Mouse (Mus musculus) hindbrain, embryonic 15.5 days (tissue): Measurements from ENCODE around the gene Nme2. TPM values are rescaled to one million over a fixed set of nuclear protein-coding genes. Genes with fewer than 3 reads are reported as not detected.

Experiments used
- ATAC-seq: fragments of 200-750 bp; cut with Nextera tagmentation; 2 replicates; pipeline ENCODE4 v1.8.0; 2017; ENCODE audit warnings: low read depth, moderate number of reproducible peaks, moderate TSS enrichment; ENCODE audit not compliant: low FRiP score
- H3K27ac ChIP-seq: fragments of 300-500 bp; sonication (generic); replicated peaks from 2 replicates; pipeline ENCODE4 v1.5.1; 2015; ENCODE audit warnings: mild to moderate bottlenecking, inconsistent platforms
- H3K27me3 ChIP-seq: fragments of 300-500 bp; sonication (generic); 2 replicates; pipeline ENCODE4 v1.6.1; 2015; ENCODE audit warnings: control low read depth, inconsistent platforms
- H3K36me3 ChIP-seq: fragments of 300-500 bp; sonication (generic); 2 replicates; pipeline ENCODE4 v1.6.1; 2015; ENCODE audit warnings: control low read depth, inconsistent platforms
- H3K4me1 ChIP-seq: fragments of 300-500 bp; sonication (generic); replicated peaks from 2 replicates; pipeline ENCODE4 v1.6.1; 2015; ENCODE audit warnings: control low read depth, inconsistent platforms
- H3K4me2 ChIP-seq: fragments of 300-500 bp; sonication (generic); 2 replicates; pipeline ENCODE4 v1.6.1; 2015; ENCODE audit warnings: moderate library complexity, mild to moderate bottlenecking, inconsistent platforms
- H3K4me3 ChIP-seq: fragments of 300-500 bp; sonication (generic); 2 replicates; pipeline ENCODE4 v1.5.1; 2015; ENCODE audit warnings: mild to moderate bottlenecking, inconsistent platforms
- H3K9ac ChIP-seq: fragments of 300-500 bp; sonication (generic); 2 replicates; pipeline ENCODE4 v1.6.1; 2015; ENCODE audit warnings: inconsistent platforms
- H3K9me3 ChIP-seq: fragments of 300-500 bp; sonication (generic); 2 replicates; pipeline ENCODE4 v1.6.1; 2016; ENCODE audit warnings: control low read depth, inconsistent platforms
- WGBS: fragments of 180-500 bp; shearing (Covaris S2); methylation state at CpG from one replicate; pipeline ENCODE4 v1.1.7; 2015; 5-methylcytosine and 5-hydroxymethylcytosine counted together
- polyA plus RNA-seq: library from polyadenylated mRNA; unstranded; fragments of >200 nt; fragmentation: Nextera tagmentation; extraction: Ambion mirVana; gene quantifications from 2 replicates; pipeline ENCODE4 v1.2.1, GENCODE M21; 2015

The Nme2 gene
- polyA plus RNA-seq, 1 experiment from 2014 or later: 94.8 TPM

DNA sequence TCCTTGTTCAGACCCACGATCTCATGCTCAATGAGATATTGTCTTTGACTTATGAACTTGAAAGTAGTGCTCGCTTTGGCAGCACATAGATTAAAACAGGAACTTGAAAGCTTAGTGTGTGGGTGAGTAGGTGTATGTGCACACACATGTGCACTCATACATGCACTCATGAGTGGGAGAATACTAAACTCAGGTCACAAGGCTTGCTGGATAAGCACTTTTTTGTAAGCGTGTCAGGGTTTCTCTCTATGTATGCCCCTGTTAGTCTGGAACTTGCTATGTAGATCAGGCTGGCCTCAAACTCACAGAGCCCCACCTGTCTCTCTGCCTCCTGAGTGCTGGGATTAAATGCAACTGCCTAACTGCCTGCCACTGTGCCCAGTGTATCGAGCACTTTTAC is 31.0 kb upstream of the Nme2 start:
- H3K27ac ChIP-seq: no peak overlapping the region
- H3K9ac ChIP-seq: no peak overlapping the region
- WGBS: 84% methylated on average over 4 of the region's 4 CpGs
- H3K4me2 ChIP-seq: no peak overlapping the region
- H3K9me3 ChIP-seq: no peaks in the 10 kb centered on the region
- no peaks in the 10 kb centered on the region for H3K27me3 ChIP-seq
- no peak overlapping the region for H3K4me3 ChIP-seq
- H3K4me1 ChIP-seq: no peaks in the 10 kb centered on the region
- no peak for ATAC-seq
- no peaks in the 10 kb centered on the region for H3K36me3 ChIP-seq

DNA sequence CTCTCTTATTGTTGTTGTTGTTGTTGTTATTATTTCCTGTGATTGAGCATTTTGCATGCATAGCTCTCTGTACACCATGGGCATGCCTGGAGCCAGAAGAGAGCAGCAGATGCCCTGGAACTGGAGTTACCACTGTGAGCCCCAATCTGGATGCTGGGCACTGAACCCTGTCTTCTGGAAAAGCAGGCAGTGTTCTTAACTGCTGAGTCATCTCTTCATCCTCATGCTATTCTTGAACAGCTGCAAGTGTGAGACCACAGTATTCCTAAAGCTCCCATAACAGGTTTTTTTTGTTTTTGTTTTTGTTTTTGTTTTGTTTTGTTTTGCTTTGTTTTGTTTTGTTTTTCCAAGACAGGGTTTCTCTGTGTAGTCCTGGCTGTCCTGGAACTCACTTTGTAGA is 30.2 kb upstream of the Nme2 start:
- no peak overlapping the region for H3K4me3 ChIP-seq
- H3K9me3 ChIP-seq: no peaks in the 10 kb centered on the region
- H3K9ac ChIP-seq: no peak overlapping the region
- H3K36me3 ChIP-seq: no peaks in the 10 kb centered on the region
- H3K27ac ChIP-seq: no peak overlapping the region
- no peak overlapping the region for H3K4me2 ChIP-seq
- no peak for ATAC-seq
- H3K27me3 ChIP-seq: no peaks in the 10 kb centered on the region
- H3K4me1 ChIP-seq: no peaks in the 10 kb centered on the region

DNA sequence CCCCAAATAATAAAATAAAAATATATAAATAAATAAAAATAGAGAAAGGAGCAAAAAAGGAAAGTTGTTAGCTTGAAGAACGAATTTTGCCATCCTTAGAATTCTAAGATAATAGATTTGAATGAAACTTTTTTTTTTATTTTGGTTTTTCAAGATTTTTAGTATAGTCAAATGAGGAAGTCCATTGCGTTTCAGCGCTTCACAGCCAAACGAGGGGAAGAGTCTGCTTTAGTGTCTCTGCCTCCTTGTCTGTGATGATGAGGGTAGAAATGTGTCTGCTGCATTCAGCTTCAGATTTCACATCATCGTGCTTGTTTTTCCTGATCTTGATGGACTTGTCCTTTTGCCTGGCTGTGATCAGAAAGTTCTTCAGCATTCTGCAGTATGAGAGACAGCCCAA is 29.2 kb upstream of the Nme2 start:
- no peak for ATAC-seq
- Histone ChIP-seq H3K27ac (no peak overlapping the region), H3K9me3 (no peaks in the 10 kb centered on the region), H3K4me2 (no peak overlapping the region), H3K27me3 (no peaks in the 10 kb centered on the region), H3K36me3 (no peaks in the 10 kb centered on the region), H3K4me3 (no peak overlapping the region), H3K4me1 (no peaks in the 10 kb centered on the region), H3K9ac (no peak overlapping the region)
- WGBS: 92% methylated on average over 5 of the region's 5 CpGs

DNA sequence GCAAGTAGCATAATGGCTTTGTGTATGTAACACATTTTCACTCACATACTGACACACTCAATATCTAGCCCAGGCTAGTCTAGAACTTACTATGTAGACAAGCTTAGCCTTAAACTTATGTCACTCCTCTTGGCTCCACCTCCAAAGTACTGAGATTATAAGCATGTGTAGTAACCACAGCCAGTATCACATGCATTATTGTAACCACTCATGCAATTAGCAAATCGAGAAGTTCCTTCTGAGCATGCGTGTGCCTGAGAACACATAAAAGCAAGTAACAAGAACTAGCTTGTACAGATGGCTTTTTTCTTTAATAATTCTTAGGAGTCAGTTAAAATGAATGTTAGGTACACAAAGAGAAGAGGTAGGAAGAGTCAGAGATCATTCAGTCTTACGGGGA is 28.6 kb upstream of the Nme2 start:
- H3K27ac ChIP-seq: no peak overlapping the region
- no peaks in the 10 kb centered on the region for H3K9me3 ChIP-seq
- H3K4me1 ChIP-seq: no peaks in the 10 kb centered on the region
- no peak overlapping the region for H3K4me3 ChIP-seq
- no peak overlapping the region for H3K4me2 ChIP-seq
- no peaks in the 10 kb centered on the region for H3K27me3 ChIP-seq
- no peaks in the 10 kb centered on the region for H3K36me3 ChIP-seq
- no peak for ATAC-seq
- H3K9ac ChIP-seq: no peak overlapping the region
- 94% methylated on average over 3 of the region's 3 CpGs for WGBS

DNA sequence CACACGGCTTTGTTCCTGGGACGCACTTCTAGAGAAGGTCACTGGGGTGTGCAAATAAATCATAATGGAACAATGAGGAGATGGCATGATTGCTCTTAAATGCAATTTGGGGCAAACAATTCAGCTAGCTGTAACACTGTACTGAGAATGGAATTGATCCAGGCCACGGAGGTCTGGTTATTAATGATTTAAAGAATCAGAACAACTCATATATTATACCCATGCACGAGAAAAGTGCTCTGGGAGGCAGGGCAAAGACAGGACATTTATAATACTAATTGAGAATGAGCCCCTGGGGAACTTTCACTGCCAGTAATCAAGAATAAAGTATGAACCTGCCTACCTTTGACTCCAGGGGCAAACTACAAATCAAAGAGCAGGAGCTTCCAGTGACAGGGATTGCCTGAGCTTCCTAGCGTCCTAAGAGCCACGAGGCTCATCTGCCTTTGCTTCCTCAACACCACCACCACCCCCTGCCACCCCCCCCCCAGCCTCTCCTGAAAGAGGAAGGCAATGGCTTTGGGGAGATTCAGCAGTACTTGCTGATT is 23.5 kb upstream of the Nme2 start:
- Histone ChIP-seq H3K9me3 (no peaks in the 10 kb centered on the region), H3K27ac (no peak overlapping the region), H3K9ac (no peak overlapping the region), H3K36me3 (no peaks in the 10 kb centered on the region), H3K27me3 (no peaks in the 10 kb centered on the region), H3K4me2 (no peak overlapping the region), H3K4me1 (no peaks in the 10 kb centered on the region), H3K4me3 (no peak overlapping the region)
- ATAC-seq: no peak
- 32% methylated on average over 6 of the region's 6 CpGs for WGBS

DNA sequence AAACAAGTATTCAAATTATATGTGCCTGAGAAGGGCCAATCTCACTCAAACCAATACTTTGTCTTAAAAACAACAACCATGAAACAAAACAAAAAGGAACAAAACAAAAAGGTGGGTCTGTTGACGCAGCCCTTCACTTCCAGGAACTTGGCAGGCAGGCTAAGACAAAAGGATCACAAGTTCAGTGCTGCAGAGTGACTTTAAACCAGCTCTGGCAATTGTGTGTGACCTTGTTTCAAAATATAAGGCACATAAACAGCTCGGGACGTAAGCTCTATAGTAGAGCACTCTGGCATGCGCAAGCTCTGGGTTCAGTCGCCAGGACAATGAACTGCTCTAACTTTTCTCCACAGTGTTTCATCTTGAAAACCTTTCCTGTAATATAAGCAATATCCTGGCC is 16.9 kb upstream of the Nme2 start:
- WGBS: 87% methylated on average over 5 of the region's 5 CpGs
- Histone ChIP-seq H3K9ac (no peak overlapping the region), H3K4me3 (no peak overlapping the region), H3K36me3 (no peaks in the 10 kb centered on the region), H3K27ac (no peak overlapping the region), H3K4me2 (no peak overlapping the region), H3K27me3 (no peaks in the 10 kb centered on the region), H3K9me3 (no peaks in the 10 kb centered on the region), H3K4me1 (peaks cover 8% of the 10 kb centered on the region; the same call in 1 of the 2 replicates)
- no peak for ATAC-seq

DNA sequence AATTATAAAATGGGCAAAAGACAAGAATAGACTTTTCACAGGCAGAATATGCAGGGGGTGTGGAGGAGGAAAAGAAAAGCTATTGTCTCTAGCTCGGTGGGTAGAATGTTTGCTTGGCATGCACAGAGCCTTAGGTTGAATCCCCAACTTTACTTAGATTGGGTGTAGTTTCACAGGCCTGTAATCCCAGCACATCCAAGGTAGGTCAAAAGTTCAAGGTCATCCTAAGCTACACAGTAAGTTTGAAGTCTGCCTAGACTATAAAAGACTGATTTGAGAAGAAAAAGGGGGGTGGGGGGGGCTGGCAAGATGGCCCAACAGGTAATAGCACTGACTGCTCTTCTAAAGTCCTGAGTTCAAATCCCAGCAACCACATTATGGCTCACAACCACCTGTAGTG is 13.7 kb upstream of the Nme2 start:
- Histone ChIP-seq H3K9ac (no peak overlapping the region), H3K4me2 (no peak overlapping the region), H3K27me3 (no peaks in the 10 kb centered on the region), H3K4me1 (peaks cover 27% of the 10 kb centered on the region), H3K9me3 (no peaks in the 10 kb centered on the region), H3K36me3 (peaks cover 10% of the 10 kb centered on the region), H3K4me3 (no peak overlapping the region), H3K27ac (no peak overlapping the region)
- ATAC-seq: no peak
- WGBS: 56% methylated on average over 1 of the region's 1 CpGs

DNA sequence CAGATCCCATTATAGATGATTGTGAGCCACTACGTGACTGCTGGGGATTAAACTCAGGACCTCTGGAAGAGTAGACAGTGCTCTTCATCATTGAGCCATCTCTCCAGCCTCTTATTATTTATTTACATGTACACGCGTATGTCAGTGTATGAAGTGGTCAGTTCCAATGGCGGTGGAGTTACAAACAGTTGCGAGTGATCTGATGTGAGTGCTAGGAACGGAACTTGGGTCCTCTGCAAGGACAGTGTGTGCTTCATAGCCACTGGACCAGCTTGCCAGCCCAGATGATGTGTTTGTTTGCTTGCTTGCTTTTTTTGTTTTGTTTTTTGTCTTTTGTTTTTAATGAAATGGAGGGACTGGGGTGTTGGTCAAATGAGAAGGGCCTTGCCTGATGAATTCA is 13.1 kb upstream of the Nme2 start:
- WGBS: 94% methylated on average over 6 of the region's 6 CpGs
- Histone ChIP-seq H3K27me3 (no peaks in the 10 kb centered on the region), H3K4me2 (0 out of 2 replicates have a peak overlapping the region, but pooled peaks have one; percentile 48), H3K9me3 (no peaks in the 10 kb centered on the region), H3K27ac (peak overlapping the region; percentile 90), H3K4me3 (no peak overlapping the region), H3K9ac (0 out of 2 replicates have a peak overlapping the region, but pooled peaks have one; percentile 34), H3K36me3 (peaks cover 17% of the 10 kb centered on the region), H3K4me1 (peaks cover 27% of the 10 kb centered on the region)
- no peak for ATAC-seq

DNA sequence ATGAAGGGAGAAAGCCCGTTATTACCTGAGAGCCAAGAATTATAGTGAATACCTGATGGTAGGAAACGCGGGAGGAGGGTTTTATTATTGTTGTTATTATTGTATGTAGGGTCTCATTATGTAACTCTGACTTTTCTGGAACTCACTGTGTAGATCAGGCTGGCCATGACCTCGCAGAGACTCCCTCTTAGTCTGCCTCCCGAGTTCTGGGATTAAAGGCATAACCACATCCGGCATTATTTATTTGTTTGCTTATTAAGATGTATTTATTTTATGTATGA is 12.7 kb upstream of the Nme2 start:
- Histone ChIP-seq H3K4me3 (peak overlapping the region; percentile 96; the same call in 1 of the 2 replicates), H3K27ac (peak overlapping the region; percentile 90), H3K4me2 (peak overlapping the region; percentile 48), H3K36me3 (peaks cover 20% of the 10 kb centered on the region), H3K27me3 (no peaks in the 10 kb centered on the region), H3K9me3 (no peaks in the 10 kb centered on the region), H3K4me1 (peaks cover 27% of the 10 kb centered on the region), H3K9ac (peak overlapping the region; percentile 34; the same call in 1 of the 2 replicates)
- 50% methylated on average over 6 of the region's 6 CpGs for WGBS
- ATAC-seq: no peak

DNA sequence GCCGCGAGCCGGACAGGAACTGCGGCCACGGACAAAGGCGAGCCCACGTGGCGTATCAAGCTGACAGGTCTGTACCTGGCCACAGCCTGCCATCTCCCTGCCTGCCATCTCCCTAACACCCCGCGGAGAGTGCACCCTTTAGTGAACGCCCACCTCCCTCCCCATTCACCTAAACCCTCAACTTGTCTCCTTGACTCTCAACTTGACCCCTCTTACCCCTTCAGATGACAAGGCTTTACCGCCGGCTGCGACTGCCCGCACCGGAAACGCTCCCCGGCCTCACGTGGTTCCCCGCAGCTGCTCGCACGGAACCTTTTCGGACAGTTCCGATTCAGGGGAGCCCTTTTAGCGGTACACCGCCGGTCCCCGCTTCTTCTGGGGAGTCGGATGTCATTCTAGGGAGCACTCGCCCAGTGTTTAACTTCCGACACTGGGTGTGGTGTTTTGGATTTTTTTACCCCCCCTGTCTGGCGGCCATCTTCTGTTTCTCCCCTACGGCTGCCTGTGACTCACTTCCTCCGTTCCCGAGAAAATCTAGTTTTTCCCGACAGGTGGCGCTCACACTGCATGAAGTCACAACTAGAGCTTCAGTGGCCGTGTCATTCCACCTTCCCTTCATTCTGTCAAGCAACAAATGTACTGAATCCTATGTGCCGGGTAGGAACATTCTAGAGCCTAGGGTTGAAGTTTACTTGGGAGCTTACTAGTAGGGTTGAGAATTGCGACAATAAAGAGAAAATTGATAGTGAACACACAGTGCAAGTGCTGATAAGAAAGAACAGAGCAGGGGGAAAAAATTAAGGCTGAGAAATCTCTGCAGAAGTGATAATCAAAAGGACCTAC is 12.2 kb upstream of the Nme2 start, which contains the start of the genes Gm20390 and Nme1:
Gene Gm20390, minus strand, starts transcription at position 289 of the 843 bp plus-strand sequence.
Gene Nme1, minus strand, starts transcription at position 517 of the 843 bp plus-strand sequence.
- under 1% methylated on average over 40 of the region's 40 CpGs for WGBS

DNA sequence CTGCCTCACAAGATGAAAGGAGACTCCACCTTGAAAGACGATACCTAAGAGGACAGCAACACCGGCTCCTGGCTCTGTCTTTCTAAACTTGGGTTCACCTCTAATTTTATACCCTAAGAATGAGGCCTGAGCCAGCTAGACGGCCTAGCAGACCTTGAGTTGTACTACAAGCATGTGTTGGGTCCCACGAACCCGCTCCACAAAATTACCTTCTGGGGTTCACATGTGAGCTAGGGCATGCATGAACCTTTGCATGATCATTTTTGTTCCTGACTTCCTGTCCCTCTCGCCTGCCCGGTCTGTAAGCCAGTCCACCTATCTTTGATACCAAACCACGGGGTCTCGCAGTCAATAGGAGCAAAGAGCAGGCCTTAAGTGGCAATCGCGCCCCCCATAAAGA is 11.3 kb upstream of the Nme2 start:
- Histone ChIP-seq H3K27me3 (no peaks in the 10 kb centered on the region), H3K36me3 (peaks cover 34% of the 10 kb centered on the region), H3K4me3 (peak overlapping the region; percentile 96), H3K27ac (peak overlapping the region; percentile 90), H3K4me2 (peak overlapping the region; percentile 74), H3K9me3 (no peaks in the 10 kb centered on the region), H3K9ac (peak overlapping the region; percentile 76), H3K4me1 (peaks cover 27% of the 10 kb centered on the region)
- ATAC-seq: no peak
- WGBS: 5% methylated on average over 11 of the region's 11 CpGs

More for the DNA sequence above, 12.2 kb upstream of the Nme2 start, which contains the start of the genes Gm20390 and Nme1:
- peaks cover 27% of the 10 kb centered on the region for H3K4me1 ChIP-seq
- H3K4me2 ChIP-seq: peak within 1 kb of the TSS; percentile 74
- peak; percentile 97 for ATAC-seq
- H3K27ac ChIP-seq: peak within 1 kb of the TSS; percentile 90
- peak within 1 kb of the TSS; percentile 76 for H3K9ac ChIP-seq
- H3K27me3 ChIP-seq: no peaks in the 10 kb centered on the region
- peaks cover 25% of the 10 kb centered on the region for H3K36me3 ChIP-seq
- no peaks in the 10 kb centered on the region for H3K9me3 ChIP-seq
- H3K4me3 ChIP-seq: peak within 1 kb of the TSS; percentile 96

DNA sequence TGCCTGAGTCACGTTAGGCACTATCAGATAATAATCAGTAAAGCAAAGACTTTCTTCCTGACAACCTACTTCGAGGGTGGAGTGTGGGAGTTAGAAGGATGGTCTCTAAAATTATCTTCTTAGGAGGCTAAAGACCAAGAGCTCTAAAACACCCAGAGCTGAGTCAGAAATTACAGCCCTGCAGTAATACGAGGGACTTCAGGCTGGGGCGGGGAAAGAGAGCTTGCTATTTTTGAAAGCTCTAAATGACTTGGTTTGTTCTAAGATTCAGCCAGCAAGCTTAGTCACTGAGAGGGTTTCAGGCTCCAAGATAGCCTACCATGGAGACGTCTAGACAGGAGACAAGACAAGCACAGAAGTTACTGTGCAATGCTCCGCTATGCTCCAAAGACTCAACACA is 9.3 kb upstream of the Nme2 start:
- Histone ChIP-seq H3K27ac (no peak overlapping the region), H3K27me3 (no peaks in the 10 kb centered on the region), H3K4me3 (no peak overlapping the region), H3K9ac (no peak overlapping the region), H3K36me3 (peaks cover 51% of the 10 kb centered on the region), H3K9me3 (no peaks in the 10 kb centered on the region), H3K4me1 (peaks cover 27% of the 10 kb centered on the region), H3K4me2 (no peak overlapping the region)
- 95% methylated on average over 6 of the region's 6 CpGs for WGBS
- no peak for ATAC-seq
